Mouse (Mus musculus) forebrain, embryonic 14.5 days (tissue): Measurements from ENCODE around the gene Fer. TPM values are rescaled to one million over a fixed set of nuclear protein-coding genes. Genes with fewer than 3 reads are reported as not detected.

ENCODE experiments used
- ATAC-seq: fragments of 200-750 bp; cut with Nextera tagmentation; 2 replicates; pipeline ENCODE4 v1.8.0; 2017; ENCODE audit warnings: mild to moderate bottlenecking, moderate library complexity
- DNase-seq: peaks from one replicate; pipeline ENCODE4 v3.0.0-alpha.2; 2015; ENCODE audit warnings: low spot score
- H3K27ac ChIP-seq: fragments of 300-500 bp; sonication (generic); 2 replicates; pipeline ENCODE4 v1.5.1; 2014; ENCODE audit warnings: low read depth, mild to moderate bottlenecking, control low read depth, low read length, moderate library complexity
- H3K27me3 ChIP-seq: fragments of 300-500 bp; sonication (generic); replicated peaks from 2 replicates; pipeline ENCODE4 v1.6.1; 2014; ENCODE audit warnings: low read length, control low read depth, mixed read lengths; ENCODE audit not compliant: control insufficient read depth, insufficient read depth
- H3K36me3 ChIP-seq: fragments of 300-500 bp; sonication (generic); 2 replicates; pipeline ENCODE4 v1.6.1; 2014; ENCODE audit warnings: low read length, control low read depth; ENCODE audit not compliant: control insufficient read depth, insufficient read depth
- H3K4me1 ChIP-seq: fragments of 300-500 bp; sonication (generic); 2 replicates; pipeline ENCODE4 v1.6.1; 2014; ENCODE audit warnings: antibody characterized with exemption, low read length, control low read depth; ENCODE audit not compliant: control insufficient read depth, insufficient read depth
- H3K4me2 ChIP-seq: fragments of 300-500 bp; sonication (generic); 2 replicates; pipeline ENCODE4 v1.6.1; 2014; ENCODE audit warnings: mild to moderate bottlenecking, control low read depth, low read length
- H3K4me3 ChIP-seq: fragments of 300-500 bp; sonication (generic); 2 replicates; pipeline ENCODE4 v1.5.1; 2014; ENCODE audit warnings: low read depth, low read length, control low read depth
- H3K9ac ChIP-seq: fragments of 300-500 bp; sonication (generic); 2 replicates; pipeline ENCODE4 v1.6.1; 2014; ENCODE audit warnings: mild to moderate bottlenecking, low read length, control low read depth, moderate library complexity
- H3K9me3 ChIP-seq: fragments of 300-500 bp; sonication (generic); replicated peaks from 2 replicates; pipeline ENCODE4 v1.6.1; 2016; ENCODE audit warnings: low read length, control low read depth, mixed read lengths; ENCODE audit not compliant: control insufficient read depth
- WGBS: fragments of 180-500 bp; shearing (Covaris S2); extraction: QIAGEN DNeasy Blood & Tissue Kit; methylation state at CpG from one replicate; pipeline ENCODE4 v1.1.7; 2014; 5-methylcytosine and 5-hydroxymethylcytosine counted together
- polyA plus RNA-seq: library from polyadenylated mRNA; unstranded; fragments of >200 nt; fragmentation: Nextera tagmentation; extraction: Ambion mirVana; gene quantifications from 2 replicates; pipeline ENCODE4 v1.2.1, GENCODE M21; 2014

The Fer gene
- polyA plus RNA-seq, 1 experiment from 2014 or later = 31.8 TPM

GRCm38 (mm10) chr17:63857023-63857544 is 5.8 kb upstream of the Fer start:
- WGBS = 90% methylated on average over 7 of the region's 7 CpGs
- no peaks in the 10 kb centered on the region for H3K27me3 ChIP-seq

GRCm38 (mm10) chr17:63860988-63861387 is 1.9 kb upstream of the Fer start:
- H3K4me1 ChIP-seq = peaks cover 9% of the 10 kb centered on the region
- DNase-seq (peak; percentile 73), ATAC-seq (no peak)
- H3K9me3 ChIP-seq = no peaks in the 10 kb centered on the region
- H3K4me3 ChIP-seq = no peak overlapping the region
- no peaks in the 10 kb centered on the region for H3K27me3 ChIP-seq
- 39% methylated on average over 4 of the region's 4 CpGs for WGBS
- H3K9ac ChIP-seq = no peak overlapping the region
- H3K27ac ChIP-seq = no peak overlapping the region
- H3K4me2 ChIP-seq = no peak overlapping the region
- no peaks in the 10 kb centered on the region for H3K36me3 ChIP-seq

More at GRCm38 (mm10) chr17:63857023-63857544, 5.8 kb upstream of the Fer start:
- DNase-seq (no peak), ATAC-seq (no peak)
- no peak overlapping the region for H3K4me3 ChIP-seq
- H3K36me3 ChIP-seq = no peaks in the 10 kb centered on the region
- no peak overlapping the region for H3K4me2 ChIP-seq
- H3K9me3 ChIP-seq = no peaks in the 10 kb centered on the region
- H3K27ac ChIP-seq = no peak overlapping the region
- H3K9ac ChIP-seq = no peak overlapping the region
- H3K4me1 ChIP-seq = no peaks in the 10 kb centered on the region

DNA sequence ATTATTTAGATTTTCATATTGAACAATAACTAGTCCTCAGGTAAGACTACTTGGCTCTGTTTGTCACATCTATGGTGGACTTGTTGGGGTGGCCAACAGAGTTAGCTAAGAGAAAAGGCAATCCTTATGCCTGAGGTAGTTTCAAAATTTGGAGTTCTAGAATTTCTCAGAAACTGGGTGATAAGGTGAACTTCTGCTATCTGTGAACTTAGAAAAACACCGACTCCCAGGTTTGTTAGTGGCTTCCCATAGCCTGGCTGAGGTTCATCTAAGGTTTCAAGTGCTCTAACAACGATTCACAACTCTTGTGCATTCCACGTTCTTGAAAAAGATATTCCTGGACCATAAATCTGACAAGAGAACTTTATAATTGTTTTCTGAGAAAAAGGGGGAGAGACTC is 463 bp upstream of the Fer start:
- no peaks in the 10 kb centered on the region for H3K9me3 ChIP-seq
- no peaks in the 10 kb centered on the region for H3K27me3 ChIP-seq
- ATAC-seq = no peak
- peaks cover 9% of the 10 kb centered on the region for H3K4me1 ChIP-seq
- WGBS = 86% methylated on average over 3 of the region's 3 CpGs
- no peak overlapping the region for H3K4me2 ChIP-seq
- H3K4me3 ChIP-seq = no peak overlapping the region
- no peaks in the 10 kb centered on the region for H3K36me3 ChIP-seq
- no peak overlapping the region for H3K27ac ChIP-seq
- DNase-seq = no peak
- H3K9ac ChIP-seq = no peak overlapping the region

DNA sequence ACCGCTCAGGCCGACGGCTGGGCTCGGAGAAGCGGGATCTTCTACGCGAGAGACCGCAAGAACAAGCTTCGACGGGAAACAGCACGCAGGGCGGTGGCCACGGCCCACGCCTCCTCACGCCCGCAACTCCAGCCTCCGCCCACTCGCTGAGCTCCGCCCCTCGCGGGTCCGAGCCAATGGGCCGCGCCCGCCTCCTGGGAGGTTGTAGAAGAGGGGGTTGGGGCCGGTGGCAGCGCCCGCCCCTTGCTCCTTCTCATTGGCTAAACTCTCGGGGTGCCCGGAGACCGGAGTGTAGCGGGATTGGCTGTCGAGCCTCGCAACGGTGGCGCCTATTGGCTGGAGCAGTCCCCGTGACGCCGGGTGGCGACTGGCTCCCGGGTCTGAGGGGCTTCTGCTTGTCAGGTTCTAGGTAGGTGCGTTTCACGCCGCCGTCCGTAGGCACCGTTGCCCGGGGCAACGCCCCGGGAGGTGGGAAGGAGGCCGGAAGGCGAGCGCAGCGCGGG is 836 bp downstream of the Fer start, which contains the start of gene A930002H24Rik:
Gene A930002H24Rik (minus strand): TSS at position 145 of the 503 bp plus-strand sequence.
- Histone ChIP-seq H3K27ac (peak within 1 kb of the TSS; percentile 76), H3K36me3 (no peaks in the 10 kb centered on the region), H3K9me3 (no peaks in the 10 kb centered on the region), H3K4me1 (peaks cover 9% of the 10 kb centered on the region), H3K27me3 (no peaks in the 10 kb centered on the region), H3K4me3 (peak within 1 kb of the TSS; percentile 90), H3K4me2 (peak within 1 kb of the TSS; percentile 80), H3K9ac (peak within 1 kb of the TSS; percentile 91)
- ATAC-seq (peak; percentile 99), DNase-seq (peak; percentile 99)
- WGBS = under 1% methylated on average over 48 of the region's 55 CpGs

- peaks cover 9% of the 10 kb centered on the region for H3K4me1 ChIP-seq
- DNase-seq (peak; percentile 46), ATAC-seq (peak; percentile 76)
- peak overlapping the region; percentile 91 for H3K9ac ChIP-seq
- peak overlapping the region; percentile 80 for H3K4me2 ChIP-seq
- H3K27ac ChIP-seq = peak overlapping the region; percentile 76
- under 1% methylated on average over 26 of the region's 48 CpGs for WGBS
- H3K4me3 ChIP-seq = peak overlapping the region; percentile 90
- H3K36me3 ChIP-seq = no peaks in the 10 kb centered on the region
- H3K27me3 ChIP-seq = no peaks in the 10 kb centered on the region
- H3K9me3 ChIP-seq = no peaks in the 10 kb centered on the region
These were observed 1.3 kb downstream of the Fer start for GRCm38 (mm10) chr17:63864171-63864571.

DNA sequence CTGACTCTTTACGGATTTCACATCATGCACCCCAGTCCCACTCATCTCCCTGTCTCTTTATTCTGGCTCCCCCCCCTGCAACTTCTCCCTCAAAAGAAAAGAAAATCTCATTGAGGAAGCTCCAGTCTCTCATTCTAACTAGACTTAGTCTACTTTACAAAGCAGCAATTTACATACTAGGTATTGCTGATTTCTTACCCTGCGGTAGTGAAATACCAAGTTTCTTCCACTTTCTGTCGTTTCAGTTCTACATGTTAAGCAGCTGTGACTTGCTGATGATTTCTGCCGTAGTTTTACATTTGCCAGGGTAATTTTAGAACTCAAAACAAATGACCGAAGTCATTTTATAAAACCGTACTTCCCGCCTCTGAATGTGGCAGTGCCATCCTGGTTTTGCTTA is 8.9 kb downstream of the Fer start:
- no peak overlapping the region for H3K4me3 ChIP-seq
- no peaks in the 10 kb centered on the region for H3K27me3 ChIP-seq
- H3K4me1 ChIP-seq = no peaks in the 10 kb centered on the region
- H3K9me3 ChIP-seq = no peaks in the 10 kb centered on the region
- WGBS = 94% methylated on average over 7 of the region's 7 CpGs
- H3K4me2 ChIP-seq = no peak overlapping the region
- DNase-seq = no peak
- no peak overlapping the region for H3K9ac ChIP-seq
- ATAC-seq = no peak
- no peaks in the 10 kb centered on the region for H3K36me3 ChIP-seq
- no peak overlapping the region for H3K27ac ChIP-seq

DNA sequence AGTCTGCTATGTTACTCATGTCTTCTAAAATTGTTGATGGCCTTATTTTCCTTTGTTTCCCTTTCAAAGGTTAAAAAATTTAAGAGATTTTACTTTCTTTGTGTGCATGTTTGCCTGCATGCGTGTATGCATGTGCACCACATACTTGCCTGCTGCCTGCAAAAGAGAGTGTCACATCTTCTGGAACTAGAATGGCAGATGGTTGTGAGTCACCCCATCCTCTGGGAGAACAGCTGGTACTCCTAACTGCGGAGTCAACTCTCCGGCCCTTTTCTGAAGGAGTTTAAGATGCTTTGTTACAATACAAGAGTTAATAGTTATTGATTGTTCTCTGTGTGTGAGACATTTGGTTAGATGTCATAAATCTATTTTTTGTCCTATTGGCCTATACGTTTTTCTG is 16.0 kb downstream of the Fer start:
- no peaks in the 10 kb centered on the region for H3K4me1 ChIP-seq
- no peak overlapping the region for H3K4me2 ChIP-seq
- H3K27ac ChIP-seq = no peak overlapping the region
- DNase-seq (peak; percentile 16), ATAC-seq (no peak)
- WGBS = 88% methylated on average over 4 of the region's 4 CpGs
- no peak overlapping the region for H3K9ac ChIP-seq
- H3K9me3 ChIP-seq = no peaks in the 10 kb centered on the region
- no peaks in the 10 kb centered on the region for H3K36me3 ChIP-seq
- no peak overlapping the region for H3K4me3 ChIP-seq
- H3K27me3 ChIP-seq = no peaks in the 10 kb centered on the region

DNA sequence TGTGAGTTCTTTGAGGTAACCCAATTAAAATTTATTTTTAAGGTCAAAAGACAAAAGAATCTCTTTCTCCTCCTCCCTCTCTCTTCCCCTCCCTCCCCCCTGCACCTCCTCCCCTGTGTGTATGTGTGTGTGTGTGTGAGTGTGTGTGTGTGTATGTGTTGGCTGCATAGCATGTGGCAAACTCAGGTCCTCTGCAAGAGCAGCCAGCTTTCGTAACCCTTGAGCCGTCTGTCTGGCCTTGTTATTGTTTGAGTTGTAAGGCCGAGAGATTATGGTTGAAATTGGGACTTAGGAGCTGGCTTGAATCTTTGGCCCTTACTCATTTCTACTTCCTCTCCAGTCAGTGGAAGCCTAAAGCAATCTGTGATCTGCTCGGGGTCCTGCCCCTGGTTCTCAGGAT is 17.1 kb downstream of the Fer start:
- WGBS = 89% methylated on average over 4 of the region's 4 CpGs
- H3K4me3 ChIP-seq = no peak overlapping the region

GRCm38 (mm10) chr17:63886988-63887387 is 24.1 kb downstream of the Fer start:
- no peaks in the 10 kb centered on the region for H3K4me1 ChIP-seq
- H3K4me3 ChIP-seq = no peak overlapping the region
- H3K27ac ChIP-seq = no peak overlapping the region
- 94% methylated on average over 2 of the region's 2 CpGs for WGBS
- no peaks in the 10 kb centered on the region for H3K9me3 ChIP-seq
- no peaks in the 10 kb centered on the region for H3K36me3 ChIP-seq
- H3K27me3 ChIP-seq = no peaks in the 10 kb centered on the region
- ATAC-seq (no peak), DNase-seq (no peak)
- H3K4me2 ChIP-seq = no peak overlapping the region
- no peak overlapping the region for H3K9ac ChIP-seq

More for the DNA sequence above, 17.1 kb downstream of the Fer start:
- Histone ChIP-seq H3K27ac (no peak overlapping the region), H3K9me3 (no peaks in the 10 kb centered on the region), H3K36me3 (no peaks in the 10 kb centered on the region), H3K27me3 (no peaks in the 10 kb centered on the region), H3K4me1 (no peaks in the 10 kb centered on the region), H3K4me2 (no peak overlapping the region), H3K9ac (no peak overlapping the region)
- no peak for DNase-seq
- no peak for ATAC-seq
